Mouse (Mus musculus) monocyte, adult 5-6 weeks (primary cell): ENCODE results near the gene Npas2. TPM values are rescaled to one million over a fixed set of nuclear protein-coding genes. Genes with fewer than 3 reads are reported as not detected.

ENCODE experiments used
- ATAC-seq: fragments of 153-309, 156-312 bp; replicated peaks from 2 replicates; pipeline ENCODE4 v1.8.0; 2017; ENCODE audit warnings: mild to moderate bottlenecking; ENCODE audit not compliant: low TSS enrichment, insufficient number of reproducible peaks, severe bottlenecking, poor library complexity, low FRiP score
- total RNA-seq: library from RNA; stranded (forward); fragments of 200-1000, 200-491, 200-594 nt; gene quantifications from 3 replicates; pipeline ENCODE4 v1.2.3, GENCODE M21; 2017

Npas2 gene
- total RNA-seq: not detected in 3 replicates

DNA sequence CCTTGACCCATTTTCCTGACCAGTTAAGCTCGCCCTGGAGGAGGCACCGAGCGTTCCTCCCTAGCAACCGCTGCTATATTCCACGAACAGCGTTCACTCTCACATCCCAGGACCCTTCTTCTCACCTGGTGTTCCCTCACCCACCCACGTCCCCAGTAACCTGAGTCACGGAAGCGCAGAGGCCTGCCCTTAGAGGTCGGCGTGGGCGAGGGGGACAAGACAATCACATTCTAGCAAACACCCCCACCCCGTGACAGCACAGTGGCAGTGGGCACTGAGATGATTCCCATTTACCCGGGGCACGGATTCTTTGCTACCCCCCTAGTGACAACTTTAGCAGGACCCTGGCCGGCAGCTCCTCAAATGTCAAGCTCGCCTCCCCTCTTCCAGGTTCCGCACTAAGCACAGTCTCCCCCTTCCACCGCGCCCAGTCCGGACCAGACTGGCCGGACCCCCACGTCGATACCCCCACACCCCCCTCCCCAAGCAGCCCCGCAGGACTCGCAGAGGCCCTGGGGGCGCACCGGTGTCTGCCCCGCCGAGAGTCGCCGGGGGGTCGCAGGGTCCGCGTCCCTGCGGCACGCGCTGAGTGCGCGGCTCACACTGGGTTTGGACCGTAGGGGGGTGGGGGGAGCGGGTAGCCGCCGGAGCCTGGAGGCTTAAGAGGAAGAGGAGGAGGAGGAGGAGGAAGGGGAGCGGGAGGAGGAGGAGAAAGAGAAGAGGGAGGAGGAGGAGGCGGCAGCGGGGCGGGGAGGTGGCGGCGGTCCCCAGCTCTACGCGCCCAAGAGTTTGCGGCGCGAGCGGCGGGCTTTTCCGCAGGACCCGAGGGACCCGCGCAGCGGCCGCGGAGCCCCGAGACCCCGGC is at the start of gene Npas2:
Gene Npas2 (plus strand): TSS at position 735 of the 865 bp plus-strand sequence.
- no peak for ATAC-seq

DNA sequence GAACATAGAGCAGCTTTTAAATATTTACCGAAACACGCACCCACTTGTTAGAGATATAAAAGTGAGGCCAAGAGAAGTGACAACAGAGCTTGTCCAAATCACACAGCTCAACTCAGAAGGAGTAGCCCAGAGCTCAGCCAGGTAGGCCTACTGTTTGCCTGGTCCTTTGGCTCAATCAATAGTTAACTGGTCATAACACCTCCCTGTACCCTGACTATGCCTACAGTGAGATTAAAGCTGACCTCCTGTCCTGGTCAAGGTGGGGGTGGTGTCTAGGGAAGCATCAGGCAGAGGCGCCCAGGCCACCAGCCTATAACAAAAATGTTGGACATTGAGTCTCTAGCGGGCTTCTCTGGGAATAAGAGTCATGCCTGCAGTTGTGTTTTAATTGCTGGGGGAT is 36.8 kb upstream of the Npas2 start:
- ATAC-seq: no peak

DNA sequence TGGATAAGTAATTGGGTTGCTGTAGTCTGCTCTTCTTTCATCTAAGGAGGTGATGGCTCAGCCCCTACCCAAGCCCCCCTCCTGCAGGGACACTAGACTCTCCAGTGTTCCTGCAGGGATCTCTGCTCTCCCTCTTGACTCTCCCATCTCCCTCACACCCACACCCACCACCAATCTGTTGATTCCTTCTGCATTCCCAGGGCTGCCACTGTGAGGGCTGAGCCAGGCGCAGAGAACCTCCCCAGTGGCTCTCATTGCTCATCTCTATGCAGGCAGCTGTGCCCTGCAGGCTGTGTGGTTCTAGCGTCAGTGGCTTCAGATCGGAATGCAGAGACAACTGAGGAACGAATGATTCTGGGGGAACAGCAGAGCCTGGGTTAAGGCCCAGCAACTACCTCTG is 33.4 kb upstream of the Npas2 start:
- ATAC-seq: no peak

DNA sequence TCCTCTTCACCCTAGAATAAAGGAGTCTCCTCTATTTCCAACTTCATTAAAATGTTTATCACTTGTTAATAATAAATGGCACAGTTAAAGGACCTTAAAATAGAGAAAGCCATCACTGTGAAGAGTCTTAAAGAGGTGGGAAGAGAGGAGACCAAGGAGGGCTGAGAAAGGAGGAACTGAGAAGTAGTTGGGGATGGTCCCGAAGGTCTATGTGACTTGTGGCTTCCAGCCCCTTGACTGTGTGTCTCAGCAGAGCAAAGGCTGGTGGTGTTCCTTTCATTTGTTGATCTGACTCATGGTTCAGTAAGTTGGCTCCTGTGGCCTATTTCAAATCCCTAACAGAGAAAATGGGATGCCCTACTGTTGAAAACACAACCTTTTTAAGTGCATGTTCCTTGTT is 30.5 kb upstream of the Npas2 start:
- no peak for ATAC-seq

DNA sequence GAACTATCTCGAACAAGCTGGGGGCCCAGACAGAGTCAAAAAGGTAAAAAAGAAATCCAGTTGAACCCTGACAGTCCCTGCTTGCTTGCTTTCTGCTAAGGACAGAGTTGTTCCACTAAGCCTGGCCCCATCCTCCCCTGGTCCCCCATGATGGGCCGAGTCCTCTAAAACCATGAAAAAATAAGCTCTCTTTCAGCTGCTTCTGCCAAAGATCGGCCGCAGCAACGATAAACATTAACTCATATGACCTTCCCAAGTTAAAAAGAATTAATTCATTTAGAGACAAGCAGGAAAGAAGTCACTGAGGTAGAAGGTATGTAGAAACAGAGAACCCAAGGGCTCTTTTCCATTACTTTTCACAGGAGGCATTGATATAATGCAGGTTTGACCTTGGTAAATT is 16.8 kb upstream of the Npas2 start:
- ATAC-seq: no peak

DNA sequence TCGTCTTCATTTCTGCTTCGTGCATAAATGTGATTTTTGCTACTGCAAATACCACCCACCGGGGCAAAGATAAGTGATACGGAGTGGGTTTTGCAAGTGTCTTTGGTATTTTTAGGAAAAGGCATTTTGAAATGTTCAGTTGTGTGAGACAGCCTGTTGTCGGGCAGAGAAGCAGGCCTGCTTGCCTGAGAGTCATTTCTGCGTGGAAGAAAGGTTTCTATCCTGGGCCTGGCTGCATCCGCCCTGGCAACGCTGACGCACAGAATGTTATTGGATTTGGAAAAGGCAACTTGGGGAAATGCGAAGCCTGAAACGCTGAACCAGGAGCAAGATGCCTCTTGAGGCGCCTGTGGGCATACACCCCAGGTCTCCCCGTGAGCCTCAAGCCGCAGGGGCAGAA is 16.3 kb upstream of the Npas2 start:
- no peak for ATAC-seq

DNA sequence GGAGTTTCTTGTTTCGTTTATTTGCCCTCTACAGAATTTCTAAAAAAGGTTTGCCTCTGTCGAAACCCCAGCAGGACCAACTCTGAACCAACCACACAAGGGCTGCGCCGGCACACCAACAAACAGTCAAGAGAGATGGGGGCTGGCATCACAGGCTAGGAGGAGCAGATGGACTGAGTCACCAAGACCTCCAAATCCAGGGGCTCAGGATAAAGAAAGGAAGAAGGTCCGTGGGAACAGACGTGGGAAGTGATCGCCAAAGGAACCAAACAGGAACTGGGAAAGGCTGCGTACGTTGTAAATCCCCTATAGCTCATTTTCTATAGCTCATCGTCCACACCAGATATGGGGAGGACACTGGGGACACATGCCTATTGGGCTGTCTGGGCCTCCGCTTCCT is 13.7 kb upstream of the Npas2 start:
- ATAC-seq: no peak

GRCm38 (mm10) chr1:39180517-39180916 is 13.0 kb upstream of the Npas2 start:
- no peak for ATAC-seq

DNA sequence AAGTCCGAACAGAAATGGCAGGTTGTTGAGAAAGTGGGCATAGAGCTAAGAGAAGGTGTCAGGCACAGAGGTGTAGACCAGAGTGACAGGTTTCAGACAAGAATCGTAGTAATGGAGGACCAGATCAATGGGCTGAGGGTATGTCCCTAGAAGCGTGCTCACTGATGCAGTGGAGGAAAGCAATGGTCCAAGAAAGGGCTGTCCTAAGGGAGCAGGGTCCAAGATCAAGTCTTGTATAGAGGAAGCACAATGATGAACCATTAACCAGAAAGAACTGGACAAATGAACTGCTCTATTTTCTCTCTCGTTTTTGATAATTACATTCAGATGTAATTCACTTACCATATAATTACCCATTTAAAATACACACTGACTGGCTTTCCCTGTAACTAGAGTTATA is 11.6 kb upstream of the Npas2 start:
- ATAC-seq: no peak

GRCm38 (mm10) chr1:39185833-39186232 is 7.7 kb upstream of the Npas2 start:
- ATAC-seq: no peak

DNA sequence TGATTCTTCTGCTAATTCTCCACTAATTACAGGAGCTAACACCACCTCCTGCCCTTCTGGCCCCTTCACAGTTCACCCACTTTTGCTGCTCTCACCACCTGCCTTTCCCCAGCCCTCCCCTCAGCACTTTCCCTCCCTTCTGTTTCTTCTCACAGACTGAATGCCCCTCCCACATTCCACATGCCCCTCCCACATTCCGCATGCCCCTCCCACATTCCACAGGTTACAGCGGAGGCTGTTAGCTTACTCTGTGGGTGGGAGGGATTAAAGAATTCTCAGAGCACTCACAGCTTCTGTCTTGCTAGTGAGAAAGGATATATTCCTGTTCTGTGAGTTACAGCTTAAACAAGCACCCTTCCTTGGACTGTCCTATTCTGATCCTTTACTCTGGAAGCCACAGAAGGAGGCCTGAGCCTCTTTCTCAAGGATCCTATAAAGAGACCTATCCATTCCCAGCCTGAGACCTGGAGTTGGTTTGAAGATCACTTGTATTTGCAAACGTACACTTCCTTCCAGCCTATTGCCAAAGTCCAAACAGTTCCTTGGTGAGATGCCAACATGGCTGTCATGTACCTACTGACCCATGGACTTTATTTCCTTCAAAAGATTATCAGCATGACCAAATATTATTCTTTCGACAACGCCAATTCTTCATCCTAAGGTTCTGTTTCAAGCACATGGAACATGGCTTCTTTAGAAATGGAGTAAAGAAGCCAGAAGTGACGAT is 6.7 kb upstream of the Npas2 start:
- no peak for ATAC-seq

GRCm38 (mm10) chr1:39191122-39191521 is 2.4 kb upstream of the Npas2 start:
- no peak for ATAC-seq

DNA sequence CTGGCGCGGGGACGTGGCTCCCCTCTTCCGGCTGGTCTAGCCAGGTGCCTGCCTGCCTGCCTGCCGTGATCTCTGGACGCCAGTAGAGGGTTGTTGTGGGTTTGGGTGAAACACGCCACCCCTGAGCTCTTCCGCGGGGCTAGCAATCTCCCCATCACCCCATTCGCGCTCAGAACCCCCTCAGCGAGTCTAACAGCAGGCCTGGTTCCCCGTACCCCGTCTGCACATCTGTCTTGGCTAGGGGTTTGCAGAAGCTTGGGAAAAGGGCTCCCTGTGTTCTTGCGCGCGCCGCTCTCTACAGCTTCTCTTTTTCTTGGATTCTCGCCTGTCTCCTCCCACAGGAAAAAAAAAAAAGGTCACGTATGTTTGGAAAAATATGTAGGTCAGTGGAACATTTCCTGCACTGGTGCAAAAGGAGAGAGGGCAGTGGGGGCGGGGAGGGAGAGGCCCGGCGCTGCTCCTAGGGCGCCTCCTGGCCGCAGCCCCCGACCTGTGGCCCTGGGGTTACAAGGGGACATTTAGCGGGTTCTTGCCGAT is 1.0 kb upstream of the Npas2 start:
- no peak for ATAC-seq

DNA sequence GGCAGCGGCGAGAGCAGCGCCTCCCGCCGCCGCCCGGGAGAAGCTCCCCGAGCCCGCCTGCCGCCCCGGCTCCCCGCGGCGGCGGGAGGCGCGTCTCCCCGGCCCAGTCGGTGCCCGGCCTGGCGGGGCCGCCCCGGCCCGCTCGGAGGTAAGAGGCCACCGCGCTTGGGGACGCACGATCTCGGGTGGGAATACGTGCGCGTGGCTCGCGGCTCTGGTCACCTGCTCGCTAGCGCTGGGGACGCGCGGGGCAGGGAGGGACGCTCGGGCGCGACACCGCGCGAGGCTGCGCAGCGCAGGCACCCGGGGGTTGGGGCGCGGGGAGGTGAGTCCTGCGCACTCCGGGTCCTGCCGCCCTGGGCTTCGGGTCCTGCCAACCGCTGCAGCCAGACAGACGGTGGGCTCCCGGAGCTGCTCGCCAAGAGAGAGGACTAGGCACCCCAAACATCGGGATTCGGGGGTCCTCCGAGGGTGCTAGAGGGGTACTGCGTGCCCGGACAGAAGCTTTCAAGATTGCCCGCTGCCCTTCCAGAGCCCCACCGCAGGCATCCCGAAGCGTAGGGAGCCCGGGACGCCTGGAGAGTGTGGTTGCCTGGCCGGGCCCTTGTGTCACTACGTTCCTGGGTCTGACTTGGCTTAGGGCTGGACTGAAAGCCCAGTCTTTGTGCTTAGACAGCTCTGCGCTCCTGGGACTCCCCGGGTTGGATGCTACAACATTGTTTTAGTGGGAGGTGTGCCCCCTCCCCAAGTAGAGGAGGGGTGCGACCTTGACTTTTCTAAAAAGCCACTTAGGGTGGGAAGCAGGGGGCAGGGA is 538 bp downstream of the Npas2 start:
- no peak for ATAC-seq

DNA sequence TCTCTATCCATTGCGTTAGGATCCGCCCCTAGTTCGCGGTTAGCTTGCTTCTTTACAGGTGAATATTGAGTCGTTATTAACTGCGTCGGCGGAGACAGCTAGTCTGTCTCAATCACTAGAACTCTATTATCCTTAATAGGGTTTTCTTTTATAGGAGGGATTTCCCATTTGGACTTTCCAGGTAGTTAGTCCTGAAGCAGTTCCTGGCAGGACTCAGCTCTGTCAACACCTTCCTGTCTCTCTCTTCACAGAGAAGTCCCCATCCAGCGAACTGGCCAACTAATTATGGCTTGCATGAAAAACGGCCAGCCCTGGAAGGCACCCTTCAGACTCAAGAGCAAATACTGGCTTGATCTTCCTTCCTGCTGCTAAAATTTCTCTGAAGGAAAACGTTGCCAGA is 1.4 kb downstream of the Npas2 start:
- no peak for ATAC-seq

GRCm38 (mm10) chr1:39196126-39196525 is 2.6 kb downstream of the Npas2 start:
- no peak for ATAC-seq

DNA sequence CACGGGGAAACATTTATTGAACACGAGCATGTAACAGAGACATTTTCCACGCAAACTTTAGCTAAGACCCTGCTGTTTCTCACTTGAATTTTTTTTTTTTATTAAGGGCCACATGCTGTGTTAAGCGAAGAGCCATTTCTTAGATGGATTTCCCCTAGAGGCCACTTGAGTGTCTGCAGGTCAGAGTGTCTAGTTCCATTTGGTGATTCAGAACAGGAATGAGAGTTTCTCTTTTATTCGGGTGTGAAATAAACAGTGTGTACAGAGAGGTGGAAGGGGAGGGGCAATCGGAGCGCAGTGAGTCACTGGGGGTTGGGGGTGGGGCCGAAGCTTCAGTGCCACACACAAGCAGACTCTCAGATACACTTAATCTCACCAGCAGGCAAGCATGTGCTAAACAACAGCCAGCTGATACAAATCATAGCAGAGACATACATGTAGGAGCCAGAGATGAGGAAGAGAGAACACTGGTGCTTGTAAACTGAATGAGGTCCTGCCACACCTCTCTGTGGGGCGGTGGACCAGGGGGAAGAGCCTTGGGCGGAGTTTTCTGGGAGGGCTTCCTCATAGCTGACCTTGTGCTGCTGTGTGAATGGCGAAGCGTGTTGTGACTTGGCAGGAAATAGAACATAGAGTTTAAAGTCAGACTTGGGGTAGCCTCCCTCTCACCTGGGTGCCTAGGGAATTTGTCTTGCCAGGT is 3.3 kb downstream of the Npas2 start:
- ATAC-seq: no peak

DNA sequence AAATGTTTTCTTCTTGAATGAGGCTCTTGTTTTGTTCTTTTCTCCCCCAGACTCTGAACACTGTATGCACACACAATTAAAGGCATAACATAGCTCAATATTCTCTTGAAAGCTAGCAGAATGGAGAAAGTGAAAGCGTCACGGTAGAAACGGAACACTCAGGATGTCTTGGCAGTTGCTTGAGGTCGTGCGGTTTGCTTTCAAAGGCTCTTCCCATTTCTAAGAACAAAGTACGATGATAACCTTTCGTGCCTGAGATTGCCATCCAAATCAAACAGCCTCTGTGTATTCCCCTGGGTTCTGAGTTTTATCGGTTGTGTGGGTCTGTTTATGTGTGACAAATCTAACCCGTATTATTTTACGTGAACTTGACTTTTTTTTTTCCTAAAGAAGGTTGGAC is 11.5 kb downstream of the Npas2 start:
- ATAC-seq: no peak

DNA sequence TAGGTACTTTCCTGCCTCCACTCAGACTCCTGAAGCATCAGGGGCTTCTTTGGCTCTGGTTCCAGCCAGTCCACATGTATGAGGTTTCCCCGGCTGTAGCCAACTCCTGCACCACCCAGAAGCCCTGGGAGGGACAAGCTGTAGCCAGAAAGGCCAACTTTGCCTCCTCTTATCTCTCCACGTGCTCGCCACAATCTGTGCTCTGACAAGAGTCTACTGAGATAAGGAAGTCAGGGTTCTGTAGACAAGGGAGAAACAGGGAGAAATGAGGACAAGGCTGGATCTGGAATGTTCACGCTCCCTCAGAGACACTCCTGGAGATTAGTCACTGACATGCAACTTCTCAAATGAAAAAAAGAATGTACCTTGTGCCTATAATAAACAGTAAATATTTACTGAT is 12.2 kb downstream of the Npas2 start:
- no peak for ATAC-seq
